Mouse (Mus musculus) ovary, postnatal 10 days (tissue): ENCODE results near the gene Mettl7b.

Experiments used
- DNase-seq: peaks from one replicate; pipeline ENCODE4 v3.0.0; 2022; ENCODE audit warnings: low spot score

Mettl7b gene

DNA sequence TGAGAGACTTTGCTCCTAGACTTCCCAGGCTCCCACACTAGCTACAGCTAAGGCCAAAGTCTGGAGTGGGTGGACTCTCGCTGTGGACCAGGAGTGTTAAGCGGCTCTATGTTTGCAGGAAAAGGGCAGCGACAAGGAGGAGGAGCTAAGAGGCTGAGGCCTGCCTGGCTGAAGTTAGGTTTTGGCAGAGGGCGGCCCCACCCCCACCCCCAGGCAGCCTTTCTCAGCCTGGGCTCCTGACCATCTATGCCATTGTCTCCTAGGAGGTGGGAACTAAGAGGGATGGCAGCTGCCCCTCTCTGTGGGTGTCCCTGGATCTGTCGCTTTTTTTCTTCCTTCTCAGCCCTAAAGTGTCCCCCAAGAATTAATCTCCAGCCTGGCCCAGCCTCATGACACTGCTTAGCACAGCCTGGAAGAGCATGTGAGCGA lies 41.6 kb downstream of the Mettl7b start:
- DNase-seq, result no peak

DNA sequence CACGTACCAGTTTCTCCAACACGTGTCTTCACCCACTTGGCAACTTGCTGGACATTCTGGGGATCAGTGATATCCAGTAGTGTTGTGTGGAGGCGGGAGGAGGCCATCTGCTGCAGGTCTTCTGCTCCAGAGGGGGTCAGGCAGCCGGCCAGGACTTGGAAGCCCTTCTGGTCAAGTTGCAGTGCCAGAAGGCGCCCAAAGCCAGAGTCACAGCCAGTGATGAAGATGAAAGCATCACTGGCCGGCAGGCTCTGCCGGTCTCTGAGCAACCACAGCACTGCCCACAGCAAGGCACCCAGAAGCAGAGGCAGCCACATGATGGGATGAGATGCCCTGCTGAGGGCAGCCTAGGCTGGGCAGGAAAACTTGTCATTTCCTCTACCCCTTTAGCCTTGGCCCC lies 42.5 kb downstream of the Mettl7b start:
- no peak for DNase-seq

DNA sequence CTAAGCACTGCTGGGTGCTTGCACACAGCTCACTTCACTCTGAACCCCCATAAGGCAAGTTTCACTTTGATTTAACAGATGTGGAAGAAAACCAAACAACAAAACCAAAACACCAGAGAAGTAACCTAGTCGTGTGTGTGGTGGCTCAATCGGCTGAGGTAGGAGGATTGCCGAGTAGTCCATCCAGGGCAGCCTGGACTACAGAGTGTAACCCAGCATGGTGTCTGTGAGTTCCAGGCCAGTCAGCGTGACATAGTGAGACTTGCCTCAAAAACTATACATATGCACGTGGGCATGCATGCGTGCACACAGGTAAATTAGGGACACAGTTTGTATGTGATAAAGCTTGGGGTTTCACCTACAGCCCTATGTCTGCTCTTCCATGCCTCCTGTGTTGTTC lies 43.4 kb downstream of the Mettl7b start:
- DNase-seq, result no peak

DNA sequence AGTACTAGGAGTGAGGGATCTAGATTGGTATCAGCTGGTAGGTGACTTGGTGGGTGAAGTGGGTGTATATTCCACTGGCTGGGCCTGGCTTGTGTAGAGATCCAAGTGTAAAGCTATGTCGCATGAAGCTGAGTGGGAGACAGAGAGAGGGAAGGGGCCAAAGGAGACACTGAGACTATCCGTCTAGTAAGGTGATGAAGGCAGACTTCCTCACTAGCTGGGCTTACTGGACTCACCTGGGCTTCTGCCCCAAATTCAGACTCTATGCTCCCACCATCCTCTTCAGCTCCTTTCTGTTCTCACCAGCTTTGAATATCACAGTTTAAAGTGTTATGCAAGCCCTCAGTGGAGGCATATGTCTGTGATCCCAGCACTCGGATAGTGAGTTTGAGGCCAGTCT lies 44.1 kb downstream of the Mettl7b start:
- no peak for DNase-seq

DNA sequence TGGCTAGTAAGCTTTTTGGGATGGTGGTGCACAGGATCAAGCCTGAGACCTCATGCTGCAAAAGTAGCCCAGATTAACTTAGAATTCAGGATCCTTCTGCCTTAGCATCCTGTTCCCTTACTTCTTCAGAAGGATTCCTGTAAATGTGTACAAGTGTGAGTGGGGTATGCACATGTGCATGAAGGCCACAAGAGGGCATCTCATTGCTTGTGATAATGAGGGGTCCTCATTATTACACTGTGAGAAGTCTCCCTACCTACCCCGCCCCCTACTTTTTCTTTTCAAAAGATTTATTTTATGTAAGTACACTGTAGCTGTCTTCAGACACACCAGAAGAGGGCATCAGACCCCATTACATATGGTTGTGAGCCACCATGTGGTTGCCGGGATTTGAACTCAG lies 45.2 kb downstream of the Mettl7b start:
- DNase-seq, result no peak

DNA sequence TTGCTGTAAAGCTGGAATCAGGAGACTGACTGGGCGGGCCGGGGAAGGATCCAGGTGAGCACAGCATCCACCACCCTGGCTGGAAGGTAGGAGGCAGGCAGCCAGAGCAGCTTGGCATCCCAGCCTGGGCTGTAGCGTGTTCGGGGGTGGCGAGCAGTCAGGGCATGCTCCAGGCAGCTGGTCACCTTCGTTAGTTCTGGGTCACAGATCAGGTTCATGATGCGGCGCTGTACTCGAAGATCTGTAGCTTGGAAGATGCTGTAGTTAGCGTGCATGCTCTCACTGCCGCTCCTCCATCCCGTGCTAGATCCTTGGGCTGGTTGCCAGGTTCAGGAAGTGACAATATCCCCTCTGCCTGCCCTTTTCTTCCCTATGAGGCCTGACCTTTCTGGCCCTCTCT lies 47.1 kb downstream of the Mettl7b start:
- DNase-seq, result no peak

DNA sequence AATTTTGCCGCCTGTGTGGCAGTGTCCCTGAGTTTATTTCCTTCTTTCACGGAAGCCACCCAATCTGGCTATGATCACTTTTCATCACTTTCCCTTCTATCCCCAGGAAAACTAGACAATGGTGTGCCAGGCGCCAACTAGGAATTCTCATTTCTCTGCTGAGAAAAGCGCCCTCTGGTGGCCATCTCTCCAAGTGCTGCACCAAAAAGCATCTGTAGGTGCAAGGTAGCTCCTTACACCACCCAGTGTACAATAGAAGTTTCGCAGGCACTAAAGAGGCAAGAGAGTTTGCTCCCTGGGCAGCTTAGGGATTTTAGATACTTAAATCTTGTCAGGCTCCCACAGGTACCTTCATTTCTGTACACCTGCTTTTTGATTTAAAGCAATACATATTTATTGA lies 47.6 kb downstream of the Mettl7b start:
- peak; percentile 84 for DNase-seq

DNA sequence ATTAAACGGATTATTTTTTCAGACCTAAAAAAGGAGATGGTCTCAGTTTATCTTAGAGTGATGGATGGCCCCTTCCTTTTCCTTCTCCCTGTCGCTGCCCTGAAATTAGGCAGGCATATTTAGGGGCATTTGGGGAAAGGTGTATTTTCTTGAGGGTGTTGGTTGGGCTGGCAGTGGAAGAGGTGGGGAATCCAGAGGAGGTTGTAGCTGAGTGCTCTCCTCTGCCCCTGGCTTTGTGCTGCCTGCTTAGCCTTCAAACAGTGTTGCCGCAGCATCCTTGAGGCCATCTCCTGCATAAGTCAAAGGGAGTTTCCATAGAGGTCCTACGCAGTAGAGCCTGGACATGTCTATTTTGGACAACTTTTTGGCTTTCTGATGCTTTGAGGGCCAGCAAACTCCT lies 48.0 kb downstream of the Mettl7b start:
- no peak for DNase-seq

DNA sequence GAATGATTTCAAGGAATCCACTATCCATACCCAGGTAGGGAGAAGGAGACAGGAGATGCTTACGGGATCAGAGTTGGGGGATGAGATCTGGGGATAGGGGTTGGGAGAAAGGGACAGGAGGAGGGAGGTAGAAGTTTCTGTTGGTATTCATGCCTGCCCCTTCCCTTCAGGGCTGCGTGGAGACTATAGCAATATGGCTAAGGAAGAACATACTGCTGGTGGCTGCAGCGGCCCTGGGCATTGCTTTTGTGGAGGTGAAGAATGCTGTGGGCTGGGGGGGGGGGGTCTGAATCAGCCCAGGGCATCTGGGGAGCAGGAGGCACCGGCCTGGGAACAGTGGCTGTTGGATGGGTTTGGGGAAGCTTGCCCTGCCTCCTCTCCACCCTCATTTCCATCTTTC lies 48.5 kb downstream of the Mettl7b start:
- no peak for DNase-seq

DNA sequence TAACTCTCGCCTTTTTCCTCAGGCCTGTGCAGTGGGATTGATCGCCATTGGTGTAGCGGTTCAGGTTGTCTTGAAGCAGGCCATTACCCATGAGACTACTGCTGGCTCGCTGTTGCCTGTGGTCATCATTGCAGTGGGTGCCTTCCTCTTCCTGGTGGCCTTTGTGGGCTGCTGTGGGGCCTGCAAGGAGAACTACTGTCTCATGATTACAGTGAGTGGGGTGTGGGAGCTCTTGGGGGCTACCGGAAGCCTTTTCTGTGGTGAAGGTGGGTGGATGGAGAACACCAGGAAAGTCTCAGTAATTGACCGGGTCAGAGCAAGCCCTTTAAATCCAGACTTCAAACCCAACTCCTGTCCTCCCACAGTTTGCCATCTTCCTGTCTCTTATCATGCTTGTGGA lies 49.4 kb downstream of the Mettl7b start:
- DNase-seq, result no peak

DNA sequence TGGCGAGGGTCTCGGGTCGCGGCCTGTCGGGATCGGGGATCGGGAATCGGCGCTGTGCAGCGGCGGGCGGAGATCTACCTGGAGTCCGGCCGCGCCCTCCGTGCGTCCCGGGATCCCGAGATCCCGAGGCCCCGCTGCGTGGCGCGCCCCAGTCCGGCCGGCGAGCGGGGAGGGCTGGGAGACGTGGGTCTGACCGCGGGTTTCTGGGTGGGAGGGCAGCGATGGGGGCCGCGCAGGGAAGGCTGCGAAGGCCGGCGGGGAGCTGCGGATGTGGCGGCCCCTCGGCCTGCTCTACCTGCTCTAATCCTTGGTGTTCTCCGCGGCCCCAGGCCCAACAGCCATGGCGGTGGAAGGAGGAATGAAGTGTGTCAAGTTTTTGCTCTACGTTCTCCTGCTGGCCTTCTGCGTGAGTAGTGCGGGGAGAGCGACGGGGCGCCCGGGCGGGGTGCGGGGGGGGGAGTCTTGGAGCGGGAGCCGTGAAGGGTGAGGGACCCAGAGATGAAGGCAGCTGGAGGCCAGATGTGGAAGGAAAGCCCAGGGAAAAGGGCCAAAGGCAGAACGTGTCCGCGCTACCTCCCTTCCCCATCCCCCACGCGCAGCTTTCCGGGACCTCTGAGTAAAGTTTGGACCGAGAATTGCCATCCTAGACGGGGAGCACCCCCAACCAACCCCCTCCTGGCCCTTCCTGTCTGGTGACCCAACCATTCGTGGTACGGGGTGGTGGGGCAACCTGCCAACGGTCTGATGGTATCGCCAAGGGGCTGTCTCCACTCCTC lies 50.5 kb downstream of the Mettl7b start:
- no peak for DNase-seq

DNA sequence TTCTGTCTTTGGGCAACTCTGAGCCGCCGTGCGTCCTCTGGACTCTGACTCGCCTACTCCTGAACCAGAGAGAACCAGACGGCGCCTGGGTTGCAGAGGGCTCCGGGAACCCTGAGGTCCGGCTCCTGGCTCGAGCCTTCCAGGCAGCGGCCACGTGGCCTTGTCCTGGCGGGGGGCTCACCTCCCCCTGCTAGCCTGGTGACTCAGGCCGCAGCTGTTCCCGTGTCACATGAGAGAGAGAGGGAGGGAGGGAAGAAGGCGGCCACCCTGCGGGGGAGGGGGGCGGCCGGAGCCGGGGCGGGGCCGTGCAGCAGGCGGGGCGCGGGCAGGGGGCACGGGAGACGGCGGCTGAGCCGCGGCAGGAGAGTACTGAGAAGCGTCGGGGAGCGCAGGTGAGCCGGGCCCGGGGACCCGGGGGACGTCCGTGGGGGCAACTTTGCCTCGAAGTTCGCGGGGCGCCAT lies 51.2 kb downstream of the Mettl7b start:
- peak; percentile 69 for DNase-seq

DNA sequence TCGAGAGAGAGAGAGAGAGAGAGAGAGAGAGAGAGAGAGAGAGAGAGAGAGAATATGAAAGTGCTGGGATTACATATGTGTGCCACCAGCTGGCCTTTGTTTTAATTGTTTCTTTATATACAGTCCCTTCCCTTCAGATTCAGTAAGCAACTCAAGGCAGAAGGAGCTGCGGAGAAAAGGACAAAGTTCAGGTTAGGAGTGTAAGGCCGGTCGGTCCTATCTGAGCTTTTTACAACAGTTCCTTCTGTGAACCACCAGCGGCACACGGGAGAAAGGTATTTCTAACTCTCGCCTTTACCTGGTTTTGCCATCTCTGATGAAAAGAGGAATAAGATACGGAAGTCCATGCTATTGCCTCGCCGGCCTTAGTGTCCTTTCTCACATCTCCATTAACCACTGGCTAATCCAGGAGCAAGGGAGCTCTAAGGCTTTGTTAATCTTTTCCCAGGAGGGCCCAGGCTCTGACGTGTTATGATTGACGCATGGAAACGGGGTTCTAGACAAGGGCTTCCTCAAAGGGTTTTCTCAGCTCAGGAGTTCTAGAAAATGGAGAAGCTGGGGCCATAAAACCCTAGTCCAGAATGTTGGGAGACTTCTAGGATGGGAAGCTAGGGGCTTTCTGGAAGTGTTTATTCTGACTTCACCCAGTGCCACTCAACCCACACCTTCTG lies 51.9 kb downstream of the Mettl7b start:
- no peak for DNase-seq
